Mouse (Mus musculus) erythroblast, adult 5-6 weeks (primary cell): Measurements from ENCODE around the gene Trappc3. TPM values are rescaled to one million over a fixed set of nuclear protein-coding genes. Genes with fewer than 3 reads are reported as not detected.

ENCODE experiments used
- ATAC-seq: replicated peaks from 2 replicates; pipeline ENCODE4 v1.8.0; 2016; ENCODE audit warnings: moderate number of reproducible peaks, mild to moderate bottlenecking, moderate TSS enrichment, inconsistent platforms; ENCODE audit not compliant: poor library complexity, low FRiP score, severe bottlenecking
- total RNA-seq, 2 experiments: library from RNA; stranded (forward) in 1 of 2; stranded (reverse) in 1 of 2; fragments of 150-400 nt in 1 of 2; fragments of 200-764, 138-1000 nt in 1 of 2; gene quantifications; 2 replicates each; pipeline versions ENCODE4 v1.2.3 to v1.2.4; 2015 to 2017; ENCODE audit warnings: low replicate concordance in 2 of 2

Gene Trappc3
- total RNA-seq, 2 experiments from 2014 or later, result 8.3 to 14.2 TPM

DNA sequence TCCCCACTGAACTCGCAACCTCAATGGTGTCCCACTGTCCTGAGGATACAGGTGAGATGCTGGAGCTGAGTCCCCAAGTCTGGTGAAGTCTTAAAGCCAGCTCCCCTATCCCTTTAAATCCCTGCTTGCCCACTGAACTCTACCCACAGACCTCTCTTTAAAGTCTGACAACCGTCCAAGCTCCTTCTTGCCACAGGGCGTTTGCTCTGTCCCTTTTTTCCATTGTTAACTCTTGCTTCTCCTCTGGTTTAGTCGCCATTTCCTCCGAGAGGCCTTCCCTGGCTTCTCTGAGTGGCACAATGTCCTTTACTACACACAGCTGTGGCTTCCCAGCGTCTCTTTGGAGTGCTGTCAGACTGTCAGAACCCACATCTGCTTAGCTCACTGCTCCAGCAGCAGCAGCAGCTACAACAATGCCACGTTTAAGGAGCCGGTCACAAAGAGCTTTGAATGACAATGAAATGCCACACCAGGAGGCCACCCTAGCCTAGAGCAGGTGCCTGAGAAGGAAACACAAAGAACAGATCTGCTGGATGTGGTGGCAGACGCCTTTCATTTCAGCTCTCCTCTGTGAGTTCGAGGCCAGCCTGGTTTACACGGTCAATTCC is 13.8 kb upstream of the Trappc3 start:
- no peak for ATAC-seq

DNA sequence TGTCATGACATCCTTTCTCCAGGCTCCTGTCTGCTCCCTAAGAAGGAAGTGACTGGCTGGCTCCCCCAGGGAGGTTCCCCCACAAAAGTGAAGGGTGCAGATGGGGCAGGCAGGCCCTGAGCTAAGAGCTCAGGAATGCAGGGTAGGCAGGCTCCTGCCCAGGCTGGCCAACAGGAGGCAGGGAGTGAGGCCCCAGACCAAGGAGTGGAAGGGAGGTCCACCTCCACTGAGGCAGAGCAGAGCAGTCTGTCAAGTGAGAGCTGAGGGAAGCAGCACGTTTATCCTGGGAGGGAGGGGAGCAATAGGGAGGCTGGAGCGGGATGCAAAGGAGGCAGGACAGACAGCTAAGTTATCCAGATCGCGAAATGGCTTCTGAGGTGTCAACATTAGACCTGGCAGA is 11.5 kb upstream of the Trappc3 start:
- no peak for ATAC-seq

DNA sequence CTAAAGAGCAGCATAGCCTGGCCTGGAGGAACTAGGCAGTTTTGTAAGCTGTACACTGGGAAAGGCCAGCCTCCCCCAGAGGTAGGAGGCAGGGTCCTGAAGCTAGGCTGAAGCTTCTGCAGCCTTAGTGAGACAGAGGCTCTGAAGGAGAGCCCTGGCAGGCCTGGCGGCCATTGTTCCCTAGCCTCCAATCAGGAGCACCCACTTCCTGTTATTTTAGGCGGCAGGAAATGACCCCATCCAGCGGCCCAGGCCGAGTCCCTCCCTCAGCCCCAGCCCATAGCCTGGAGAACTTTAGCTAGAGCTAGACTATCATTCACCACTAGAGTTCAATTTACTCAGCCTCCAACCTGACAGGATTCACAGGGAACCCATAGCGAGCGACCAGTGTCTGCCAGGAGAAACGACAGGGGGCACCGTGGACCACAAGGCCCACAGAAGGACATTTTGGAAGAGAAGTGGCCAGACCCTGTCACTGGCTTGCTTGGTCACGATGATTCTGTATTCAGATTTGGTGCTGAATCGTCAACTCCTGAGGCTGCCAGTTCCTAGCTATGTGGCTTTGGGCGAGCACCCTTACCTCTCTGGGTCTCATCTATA is 10.4 kb upstream of the Trappc3 start:
- no peak for ATAC-seq

DNA sequence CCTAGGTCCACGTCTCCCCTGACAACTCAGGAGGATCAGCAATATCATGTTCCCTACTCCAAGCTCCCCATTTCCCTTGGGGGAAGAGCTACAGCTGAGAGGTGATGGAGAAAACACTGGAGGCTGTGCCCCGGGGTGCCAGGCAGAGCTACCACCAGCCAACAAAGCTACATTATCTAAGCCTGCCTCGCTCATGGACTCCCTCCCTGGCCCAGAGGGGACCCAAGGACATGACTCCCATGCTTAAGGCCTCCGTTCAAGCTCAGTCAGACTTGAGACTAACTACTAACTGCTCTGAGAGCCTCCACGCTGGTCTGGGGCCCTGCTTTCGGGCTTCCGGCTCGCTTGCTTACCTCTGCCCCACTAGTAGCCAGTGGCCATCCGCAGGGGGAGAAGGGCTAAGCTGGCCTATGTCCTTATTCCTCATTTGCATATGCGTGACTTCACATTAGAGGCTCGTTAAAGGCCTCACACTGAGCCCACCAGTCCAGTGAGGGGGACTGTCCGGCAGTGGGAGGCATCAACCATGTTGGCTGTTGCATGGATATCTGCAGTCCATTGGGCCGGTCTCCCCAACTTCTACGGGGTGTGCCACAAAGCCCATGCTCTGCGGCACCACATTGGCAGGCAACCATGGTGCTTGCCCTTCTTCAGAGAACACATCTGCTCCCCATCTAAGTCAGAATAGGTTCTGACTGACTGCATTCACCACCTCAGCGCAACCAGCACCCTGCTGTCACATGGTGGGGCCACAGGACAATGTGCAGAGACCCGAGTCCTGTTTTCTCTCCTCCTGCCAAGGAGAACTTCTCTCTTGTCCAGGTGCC is 9.5 kb upstream of the Trappc3 start:
- ATAC-seq, result no peak

DNA sequence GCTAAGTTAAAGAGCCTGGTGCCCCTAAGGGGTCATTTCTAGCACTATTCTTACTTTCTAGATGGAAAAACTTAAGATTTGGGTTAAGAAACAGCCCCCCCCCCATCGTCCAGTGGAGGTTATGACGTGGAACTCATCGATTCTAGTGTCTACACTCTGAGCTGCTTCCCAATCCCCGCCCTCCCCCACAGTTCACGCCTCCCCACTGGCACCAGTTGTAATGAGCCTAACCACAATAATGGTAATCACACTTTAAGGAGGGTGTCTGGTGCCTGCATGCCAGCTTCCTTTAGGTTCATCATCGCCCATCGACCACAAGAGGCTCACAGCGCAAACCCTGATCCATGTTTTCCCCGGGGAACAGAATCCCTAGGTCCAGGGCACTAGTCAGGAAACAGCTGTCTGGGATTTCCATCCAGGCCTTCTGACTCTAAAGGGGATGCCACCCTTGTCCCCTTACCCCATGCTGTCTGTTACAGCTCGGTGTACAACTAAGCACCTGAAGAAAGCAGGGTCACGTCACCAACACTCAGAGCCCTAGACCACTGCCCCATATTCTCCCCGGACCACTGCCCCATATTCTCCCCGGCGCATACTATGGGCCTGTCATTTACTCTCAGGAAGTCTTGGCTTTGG is 8.4 kb upstream of the Trappc3 start:
- no peak for ATAC-seq

DNA sequence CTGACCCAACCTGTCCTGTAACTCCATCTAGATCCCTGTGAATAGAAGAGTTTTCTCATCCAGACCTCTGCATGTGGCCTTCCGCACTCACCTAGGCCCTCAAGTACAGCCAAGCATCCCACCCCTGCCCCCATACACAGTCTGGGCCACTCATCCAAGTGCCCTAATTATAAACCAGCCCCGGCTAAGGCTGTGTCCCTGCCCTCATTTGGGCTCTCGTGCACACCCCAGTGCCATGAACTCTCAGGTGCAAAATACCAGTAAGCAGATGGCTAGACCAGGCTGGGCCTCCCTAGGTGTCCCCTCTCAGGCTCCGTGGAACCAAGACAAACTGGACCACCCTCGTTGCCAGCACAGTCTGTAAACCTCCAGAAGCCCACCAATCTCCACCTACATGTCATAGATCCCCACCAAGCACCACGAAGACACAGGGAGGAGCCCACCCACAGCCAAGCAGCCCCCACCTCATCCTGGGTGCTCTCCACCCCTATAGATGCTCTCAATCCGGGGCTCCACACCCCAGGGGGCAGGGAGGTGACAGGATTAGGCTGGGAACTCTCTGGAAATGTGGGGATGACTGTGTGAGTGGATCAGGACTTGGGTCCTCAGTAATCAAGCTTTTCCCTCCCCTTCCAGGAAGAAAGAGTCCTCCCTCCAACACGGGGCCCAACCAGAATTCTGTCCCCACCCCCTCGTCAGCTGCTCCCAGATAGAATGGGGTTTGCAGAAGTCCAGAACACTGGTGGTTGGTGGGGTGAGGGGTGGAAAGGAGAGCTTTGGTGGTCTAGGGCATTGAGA is 7.6 kb upstream of the Trappc3 start:
- ATAC-seq, result no peak

DNA sequence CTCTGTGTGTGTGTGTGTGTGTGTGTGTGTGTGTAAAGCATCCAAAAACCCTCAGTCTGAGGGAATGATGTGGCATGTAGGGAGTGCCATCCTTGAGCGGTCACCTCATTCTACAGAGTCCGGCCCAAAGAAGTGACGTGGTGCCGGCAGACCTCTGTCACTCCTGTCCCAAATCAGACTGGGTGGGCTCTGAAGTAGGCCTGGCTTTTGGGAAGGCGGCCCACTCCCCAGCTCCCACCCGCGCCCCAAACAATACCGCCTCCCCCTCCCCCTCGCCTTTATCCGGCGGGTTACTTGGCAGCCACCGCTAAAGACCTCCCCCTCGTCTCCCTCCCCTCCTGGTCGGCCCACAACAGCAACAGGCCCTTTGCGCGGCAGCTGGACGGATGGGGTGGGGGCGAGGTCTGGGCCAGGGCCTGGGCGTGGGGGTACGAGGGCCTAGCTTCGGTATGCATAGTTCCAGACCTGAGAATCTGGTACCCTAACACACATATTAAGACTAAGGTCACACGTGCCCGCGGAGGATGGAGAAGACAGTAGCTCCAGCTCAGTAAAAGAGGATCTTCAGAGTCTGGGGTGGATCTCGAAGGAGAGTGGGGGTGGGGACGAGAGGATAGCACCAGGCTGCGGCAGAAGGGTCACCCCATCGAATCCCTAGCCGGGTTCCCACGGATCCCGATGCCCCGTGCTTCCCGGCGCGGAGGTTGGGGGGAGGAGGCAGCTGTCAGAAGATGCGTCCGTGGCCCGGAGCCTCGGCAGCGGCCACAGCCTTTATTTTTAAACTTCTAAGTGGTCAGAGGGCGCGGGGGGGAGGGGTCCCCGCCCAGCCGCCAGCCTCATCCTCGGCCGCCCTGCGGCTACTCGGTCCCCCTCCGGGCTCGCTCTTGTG is 6.8 kb upstream of the Trappc3 start:
- no peak for ATAC-seq

DNA sequence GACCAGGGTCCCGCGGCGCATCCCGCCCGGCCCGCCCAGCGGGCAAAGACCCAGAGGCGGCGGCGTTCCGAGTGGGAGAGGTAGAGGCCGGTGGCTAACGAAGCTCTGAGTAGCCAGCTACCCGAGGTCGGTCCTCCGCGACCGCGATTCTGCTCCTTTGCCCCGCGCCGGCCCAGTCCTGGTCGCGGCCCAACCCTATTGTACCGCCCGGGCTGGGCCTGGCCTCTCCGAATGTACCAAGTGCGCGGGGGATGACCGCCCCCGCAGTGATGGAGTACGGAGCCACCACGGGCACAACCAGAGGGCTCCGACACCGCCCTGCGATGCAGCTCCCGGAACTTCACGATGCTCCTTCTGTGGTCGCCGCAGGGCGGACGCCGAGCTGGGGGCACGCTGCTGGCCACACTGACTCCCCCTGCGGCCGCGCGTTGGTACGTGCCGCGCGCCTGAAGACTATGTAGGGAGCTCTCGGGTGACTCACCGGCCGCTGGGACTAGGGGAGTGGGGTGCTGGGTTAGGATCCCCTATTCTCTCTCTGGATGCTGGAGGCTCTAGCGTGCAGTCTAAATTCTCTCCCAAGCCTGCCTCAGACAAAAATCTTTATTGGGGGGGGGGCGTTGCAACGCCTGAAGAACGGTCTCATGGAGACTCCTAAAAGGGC is 5.9 kb upstream of the Trappc3 start, which contains the start of gene Map7d1:
Gene Map7d1 (minus strand): TSS at position 213 of the 661 bp plus-strand sequence.
- peak; percentile 72 for ATAC-seq

DNA sequence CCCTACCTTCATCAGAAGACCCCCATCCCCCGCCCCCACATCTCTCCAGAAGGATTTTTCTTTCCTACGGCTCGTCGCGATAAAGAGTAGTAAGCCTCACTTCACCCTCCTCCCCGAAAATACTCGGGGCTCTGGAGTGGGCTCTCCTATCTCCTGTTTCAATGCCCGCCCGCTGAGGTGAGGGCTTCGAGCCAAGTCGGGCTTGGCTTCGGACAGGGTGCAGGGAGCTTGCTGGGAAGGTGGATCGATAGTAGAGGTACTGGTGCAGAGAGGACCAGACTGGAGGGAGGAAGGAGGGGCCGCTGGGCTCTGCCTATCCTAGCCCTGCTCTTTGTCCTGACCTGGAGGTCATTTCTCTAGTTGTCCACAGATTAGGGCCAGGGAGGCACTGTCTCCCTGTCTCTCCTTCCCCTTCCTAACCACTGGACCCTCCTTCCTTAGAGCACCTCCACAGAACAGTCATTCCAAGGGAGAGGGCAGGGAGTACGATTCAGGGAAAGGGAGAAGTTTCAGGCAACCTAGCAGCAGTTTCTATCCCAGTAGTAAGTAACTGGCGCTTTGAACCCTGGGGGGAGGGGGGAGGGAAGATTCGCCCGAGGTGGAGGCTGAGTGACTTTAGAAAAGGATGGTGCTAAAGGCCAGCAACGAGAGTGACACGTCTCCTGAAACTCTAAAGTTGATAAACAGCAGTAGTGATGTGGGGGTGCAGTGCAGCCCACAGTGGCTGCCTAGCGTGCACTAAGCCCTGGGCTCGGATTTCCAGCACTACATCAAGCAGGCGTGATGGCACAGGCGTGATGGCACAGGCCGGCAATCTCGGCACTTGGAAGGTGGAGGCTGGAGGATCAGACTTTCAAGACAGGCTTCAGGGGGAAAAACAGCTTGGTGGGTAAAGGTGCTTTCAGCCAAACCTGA is 4.9 kb upstream of the Trappc3 start:
- ATAC-seq, result no peak

DNA sequence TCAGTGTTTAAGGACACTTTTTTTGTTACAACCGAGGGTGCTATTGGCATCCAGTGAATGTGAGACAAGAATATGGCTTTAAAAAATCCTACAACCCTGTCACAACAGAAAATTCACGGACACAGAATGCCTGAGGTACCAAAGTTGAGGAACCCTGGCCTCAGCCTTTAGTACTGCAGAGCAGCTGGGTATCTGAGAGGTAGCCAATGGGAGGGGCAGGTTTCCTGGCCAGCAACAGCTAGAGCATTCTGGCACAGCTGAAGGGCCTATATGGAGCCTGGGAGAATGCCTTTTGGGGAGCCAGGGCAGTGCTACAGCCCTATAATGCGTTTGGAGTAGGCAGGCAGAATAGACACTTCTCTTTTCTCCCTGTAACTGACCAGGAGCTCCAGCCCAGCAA is 3.1 kb upstream of the Trappc3 start:
- no peak for ATAC-seq

DNA sequence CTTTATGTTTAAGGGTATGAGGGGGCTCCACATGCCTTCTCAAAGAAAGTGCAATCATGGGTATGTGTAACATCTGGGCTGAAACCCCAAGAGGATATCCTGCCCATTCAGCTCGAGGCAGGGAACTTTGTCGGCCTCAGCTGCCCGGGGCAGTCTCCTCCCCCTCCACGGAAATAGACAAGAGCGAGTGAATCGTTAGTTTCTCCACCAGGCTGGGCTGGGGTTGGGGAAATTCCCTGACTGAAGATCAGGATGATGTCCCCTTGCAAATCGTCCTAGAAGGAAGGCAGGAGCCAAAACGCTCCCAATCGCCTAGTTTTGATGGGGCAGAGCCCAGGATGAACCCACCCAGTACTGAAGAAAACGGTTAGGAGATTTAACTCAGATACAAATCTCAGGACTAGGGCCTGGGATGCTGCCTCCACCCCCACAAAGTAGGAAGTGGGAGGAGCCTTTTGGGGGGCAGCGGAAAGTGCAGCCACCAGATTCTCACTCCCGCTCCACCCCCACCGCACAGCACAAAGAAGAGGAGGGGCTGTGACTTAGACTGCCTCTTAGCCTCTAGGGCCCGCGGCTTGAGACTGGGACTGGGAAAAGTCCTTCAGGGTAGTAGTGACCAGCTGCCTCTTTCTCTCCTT is 2.5 kb upstream of the Trappc3 start:
- ATAC-seq, result no peak

DNA sequence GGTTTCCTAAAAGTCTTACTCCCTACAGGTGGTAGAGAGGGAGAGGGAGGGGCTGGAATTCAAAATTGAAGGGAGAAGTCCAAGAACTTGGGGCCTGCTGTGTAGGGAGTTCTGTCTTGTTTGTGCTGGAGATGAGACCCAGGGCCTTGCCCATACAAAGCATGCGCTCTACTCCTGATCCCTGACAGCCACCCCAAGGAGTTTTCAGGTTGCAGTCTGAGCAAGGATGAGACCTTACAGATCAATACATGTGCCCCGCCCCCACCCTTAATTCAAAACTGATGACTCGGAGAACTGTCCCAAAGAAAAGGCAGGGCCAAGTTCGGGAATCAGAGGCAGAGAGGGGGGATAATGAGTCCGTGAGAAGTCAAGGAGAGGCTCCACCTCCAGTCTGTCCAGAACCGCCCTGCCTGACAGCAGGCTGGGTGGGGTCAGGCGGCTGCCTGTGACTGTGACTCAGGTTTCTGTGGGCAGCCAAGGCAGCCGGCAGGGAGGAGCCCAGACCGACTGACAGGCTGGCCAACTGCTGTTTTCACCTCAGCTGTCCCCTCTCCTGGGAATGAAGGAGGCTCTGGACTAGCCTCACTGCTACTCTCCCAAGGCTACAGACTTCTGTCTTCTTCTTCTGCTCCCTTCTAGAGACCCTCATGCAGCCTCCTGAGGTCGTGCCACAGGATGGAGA is 1.5 kb upstream of the Trappc3 start:
- peak; percentile 81 for ATAC-seq

DNA sequence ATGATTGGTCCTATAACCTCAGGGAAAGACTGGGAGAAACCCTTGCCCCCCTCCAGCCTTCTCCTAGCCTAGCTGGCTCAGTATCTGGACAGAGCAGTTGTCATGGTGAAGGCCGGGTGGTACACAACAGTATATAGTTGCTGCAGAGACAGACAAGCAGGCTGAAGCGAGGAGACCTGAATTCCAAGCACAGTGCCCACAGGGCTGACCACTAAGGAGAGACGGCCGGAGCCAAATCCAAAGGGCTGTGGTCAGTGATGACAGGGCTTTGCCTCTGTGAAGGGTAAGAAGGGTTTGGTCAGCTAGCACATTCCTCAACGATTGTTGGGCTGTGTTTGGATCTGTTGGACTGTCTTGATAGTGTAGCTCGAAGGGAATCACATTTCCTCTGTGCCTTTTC is 859 bp upstream of the Trappc3 start:
- peak; percentile 9 for ATAC-seq

DNA sequence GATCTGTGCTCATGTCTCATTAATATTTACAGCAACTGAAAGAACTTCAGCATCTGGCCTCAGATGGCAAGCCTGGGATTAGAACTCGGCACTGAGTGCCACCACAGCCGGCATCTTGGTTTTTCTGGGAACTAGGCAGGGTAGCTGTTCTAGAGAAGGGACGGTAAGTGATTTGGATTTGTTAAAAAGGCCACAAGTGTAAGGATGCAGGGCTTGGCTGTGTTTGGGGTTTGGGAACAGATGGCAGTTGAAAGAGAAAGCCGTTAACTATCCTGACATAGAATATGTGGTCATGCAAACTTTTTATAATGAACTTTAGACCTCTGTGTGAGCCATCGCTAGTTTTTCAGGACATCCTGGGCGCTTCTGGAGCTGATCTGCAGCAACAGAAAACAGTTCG is 450 bp upstream of the Trappc3 start:
- peak; percentile 1; the same call in 1 of the 2 replicates for ATAC-seq

DNA sequence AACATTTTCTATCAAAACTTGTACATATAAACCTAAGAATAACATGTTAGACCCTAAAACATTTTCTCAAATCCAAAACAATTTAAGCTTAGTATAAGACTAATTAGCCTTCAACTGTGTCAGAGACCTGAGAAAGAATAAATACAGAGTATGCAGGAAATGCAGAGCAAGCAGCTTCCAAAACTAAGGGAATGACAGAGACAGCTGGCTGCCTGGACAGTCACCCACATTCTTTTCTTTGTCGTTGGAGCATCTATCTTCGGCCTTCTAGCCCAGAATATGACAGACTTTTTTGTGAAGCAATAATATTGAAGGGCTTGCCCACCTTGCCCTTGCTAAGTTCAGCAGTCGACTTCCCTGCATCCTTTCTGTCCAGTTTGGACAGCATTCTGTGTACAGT is 7.2 kb downstream of the Trappc3 start:
- no peak for ATAC-seq

DNA sequence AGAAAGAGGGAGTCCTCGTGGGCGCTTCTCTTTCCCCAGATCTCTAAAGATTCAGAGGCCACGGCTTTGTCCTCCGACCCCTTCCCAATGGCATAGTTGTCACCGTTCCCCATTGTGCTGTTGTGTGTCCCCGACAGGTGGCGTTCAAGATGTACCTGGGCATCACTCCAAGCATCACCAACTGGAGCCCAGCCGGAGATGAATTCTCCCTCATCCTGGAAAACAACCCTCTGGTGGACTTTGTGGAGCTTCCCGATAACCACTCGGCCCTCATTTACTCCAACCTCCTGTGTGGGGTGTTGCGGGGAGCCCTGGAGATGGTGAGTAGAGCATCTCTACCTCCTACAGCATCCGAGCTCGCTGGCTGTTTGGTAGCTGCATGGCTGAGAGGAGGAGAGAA is 11.6 kb downstream of the Trappc3 start:
- no peak for ATAC-seq
